Mouse (Mus musculus): ENCODE data around the gene Fto. TPM values are rescaled to one million over a fixed set of nuclear protein-coding genes. Genes with fewer than 3 reads are reported as not detected.
A peak's percentile ranks its signal among the peaks of the same experiment; 100 is the strongest.

Fto gene
- polyA plus RNA-seq, 1 experiment, result 151 TPM

DNA sequence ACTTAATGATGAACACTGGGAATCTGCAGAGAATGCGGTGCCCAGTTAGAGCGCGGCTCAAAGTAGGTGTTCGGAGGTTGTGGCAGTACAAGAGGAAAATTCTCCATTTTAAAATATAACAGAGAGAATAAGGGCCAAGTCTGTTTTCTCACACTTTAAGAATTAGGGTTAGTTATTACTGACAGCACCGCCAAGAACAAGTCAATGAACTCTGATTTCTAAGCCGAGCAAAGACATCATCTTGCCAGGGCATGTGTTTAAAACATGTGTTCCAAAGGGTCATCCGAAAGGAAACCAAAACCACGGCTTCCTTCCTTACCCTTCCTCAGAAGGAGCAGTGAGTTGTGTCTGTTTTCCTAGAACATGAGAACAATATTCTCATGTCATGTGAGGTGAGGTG, 226.3 kb downstream of the Fto start:
- TF ChIP-seq POLR2A (IDR thresholded peaks at IDR 0.05; ENCODE audit: borderline replicate concordance, insufficient read depth, low read length), result no peak
- no peak for TF ChIP-seq CTCF (IDR thresholded peaks at IDR 0.05; ENCODE audit: borderline replicate concordance, insufficient read depth, low read depth, low read length)
- H3K27ac ChIP-seq (ENCODE audit: insufficient read depth, low read length), result no peak overlapping the region
- no peaks in the 10 kb centered on the region for H3K4me1 ChIP-seq (ENCODE audit: control insufficient read depth, insufficient read depth, low read length)
- 96% methylated on average over 8 of the region's 8 CpGs for WGBS
- H3K27me3 ChIP-seq (ENCODE audit: control insufficient read depth, insufficient read depth, low read length), result no peaks in the 10 kb centered on the region
- H3K4me3 ChIP-seq (replicated peaks; ENCODE audit: insufficient read depth, low read depth, low read length), result no peak overlapping the region
- no peak for DNase-seq

DNA sequence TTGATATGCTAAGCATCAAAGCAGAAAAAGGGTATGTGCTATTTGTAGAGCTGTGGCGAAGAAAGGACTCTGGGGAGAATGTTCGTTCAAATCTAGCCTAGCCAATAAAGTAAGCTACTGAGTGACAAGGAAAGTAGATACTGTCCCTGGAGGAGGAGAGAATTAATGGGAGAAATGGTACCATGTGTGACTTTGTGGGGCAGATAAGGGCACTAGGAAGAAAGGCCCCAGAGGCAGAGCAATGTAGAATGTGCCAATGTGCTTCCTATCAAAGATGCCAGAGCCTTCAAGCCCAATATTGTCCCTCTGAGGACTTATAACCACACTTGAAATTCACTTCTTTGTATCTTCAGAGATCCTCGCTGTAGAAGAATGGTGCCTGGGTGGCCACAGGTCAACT, 227.9 kb downstream of the Fto start:
- WGBS, result 95% methylated on average over 3 of the region's 3 CpGs
- Histone ChIP-seq H3K4me1 (ENCODE audit: control insufficient read depth, insufficient read depth, low read length) (peaks cover 4% of the 10 kb centered on the region; the same call in 1 of the 2 replicates), H3K27me3 (ENCODE audit: control insufficient read depth, insufficient read depth, low read length) (no peaks in the 10 kb centered on the region), H3K27ac (ENCODE audit: insufficient read depth, low read length) (no peak overlapping the region), H3K4me3 (replicated peaks; ENCODE audit: insufficient read depth, low read depth, low read length) (no peak overlapping the region)
- TF ChIP-seq CTCF (IDR thresholded peaks at IDR 0.05; ENCODE audit: borderline replicate concordance, insufficient read depth, low read depth, low read length) (no peak), POLR2A (IDR thresholded peaks at IDR 0.05; ENCODE audit: borderline replicate concordance, insufficient read depth, low read length) (no peak)
- no peak for DNase-seq

GRCm38 (mm10) chr8:91545561-91545960, 232.2 kb downstream of the Fto start:
- DNase-seq, result no peak
- no peak overlapping the region for H3K27ac ChIP-seq (ENCODE audit: insufficient read depth, low read length)
- no peak overlapping the region for H3K4me3 ChIP-seq (replicated peaks; ENCODE audit: insufficient read depth, low read depth, low read length)
- WGBS, result 82% methylated on average over 3 of the region's 3 CpGs
- no peak for TF ChIP-seq POLR2A (IDR thresholded peaks at IDR 0.05; ENCODE audit: borderline replicate concordance, insufficient read depth, low read length)
- no peak for TF ChIP-seq CTCF (IDR thresholded peaks at IDR 0.05; ENCODE audit: borderline replicate concordance, insufficient read depth, low read depth, low read length)
- H3K4me1 ChIP-seq (ENCODE audit: control insufficient read depth, insufficient read depth, low read length), result peaks cover 4% of the 10 kb centered on the region
- H3K27me3 ChIP-seq (ENCODE audit: control insufficient read depth, insufficient read depth, low read length), result no peaks in the 10 kb centered on the region

DNA sequence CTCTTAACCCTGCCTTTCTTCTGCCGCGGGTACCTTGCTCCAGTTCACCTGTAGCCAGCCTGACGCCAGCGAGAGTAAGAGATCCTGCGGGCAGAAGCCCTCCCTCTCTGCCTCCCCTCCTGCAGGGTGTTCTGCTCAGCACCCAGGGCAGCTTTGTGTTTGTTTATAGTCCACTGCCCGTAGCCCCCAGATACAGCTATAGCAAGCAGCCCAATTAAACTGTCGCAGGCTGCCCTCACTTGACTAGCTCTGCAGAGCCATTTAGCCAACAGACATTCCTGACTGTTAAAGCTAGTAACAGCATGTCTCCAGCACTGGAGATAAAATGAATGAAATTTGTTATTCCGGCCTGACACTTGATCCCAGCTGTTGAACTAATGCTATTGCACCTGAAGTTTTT, 233.3 kb downstream of the Fto start:
- no peak for TF ChIP-seq POLR2A (IDR thresholded peaks at IDR 0.05; ENCODE audit: borderline replicate concordance, insufficient read depth, low read length)
- no peak for TF ChIP-seq CTCF (IDR thresholded peaks at IDR 0.05; ENCODE audit: borderline replicate concordance, insufficient read depth, low read depth, low read length)
- Histone ChIP-seq H3K27me3 (ENCODE audit: control insufficient read depth, insufficient read depth, low read length) (no peaks in the 10 kb centered on the region), H3K4me3 (replicated peaks; ENCODE audit: insufficient read depth, low read depth, low read length) (no peak overlapping the region), H3K4me1 (ENCODE audit: control insufficient read depth, insufficient read depth, low read length) (peaks cover 14% of the 10 kb centered on the region), H3K27ac (ENCODE audit: insufficient read depth, low read length) (no peak overlapping the region)
- whole genome bisulfite sequencing, result 90% methylated on average over 8 of the region's 8 CpGs
- DNase-seq, result no peak

GRCm38 (mm10) chr8:91550131-91550530, 236.8 kb downstream of the Fto start:
- H3K4me3 ChIP-seq (replicated peaks; ENCODE audit: insufficient read depth, low read depth, low read length), result no peak overlapping the region
- WGBS, result 94% methylated on average over 1 of the region's 1 CpGs
- no peak overlapping the region for H3K27ac ChIP-seq (ENCODE audit: insufficient read depth, low read length)
- no peak for DNase-seq
- H3K27me3 ChIP-seq (ENCODE audit: control insufficient read depth, insufficient read depth, low read length), result no peaks in the 10 kb centered on the region
- peaks cover 41% of the 10 kb centered on the region for H3K4me1 ChIP-seq (ENCODE audit: control insufficient read depth, insufficient read depth, low read length)
- no peak for TF ChIP-seq CTCF (IDR thresholded peaks at IDR 0.05; ENCODE audit: borderline replicate concordance, insufficient read depth, low read depth, low read length)

- DNase-seq, result peak; percentile 56 to 59
- Histone ChIP-seq H3K27ac (ENCODE audit: insufficient read depth, low read length) (peak overlapping the region; percentile 44; the same call in 1 of the 2 replicates), H3K4me1 (ENCODE audit: control insufficient read depth, insufficient read depth, low read length) (peaks cover 40% of the 10 kb centered on the region), H3K4me3 (replicated peaks; ENCODE audit: insufficient read depth, low read depth, low read length) (no peak overlapping the region), H3K27me3 (ENCODE audit: control insufficient read depth, insufficient read depth, low read length) (no peaks in the 10 kb centered on the region)
- TF ChIP-seq CTCF (IDR thresholded peaks at IDR 0.05; ENCODE audit: borderline replicate concordance, insufficient read depth, low read depth, low read length) (no peak), POLR2A (IDR thresholded peaks at IDR 0.05; ENCODE audit: borderline replicate concordance, insufficient read depth, low read length) (no peak)
- 29% methylated on average over 9 of the region's 9 CpGs for WGBS
These were observed 237.9 kb downstream of the Fto start for GRCm38 (mm10) chr8:91551166-91551765.

GRCm38 (mm10) chr8:91551775-91552538, 238.6 kb downstream of the Fto start:
- WGBS, result 18% methylated on average over 10 of the region's 10 CpGs
- no peaks in the 10 kb centered on the region for H3K27me3 ChIP-seq (ENCODE audit: control insufficient read depth, insufficient read depth, low read length)
- no peak overlapping the region for H3K4me3 ChIP-seq (replicated peaks; ENCODE audit: insufficient read depth, low read depth, low read length)
- TF ChIP-seq POLR2A (IDR thresholded peaks at IDR 0.05; ENCODE audit: borderline replicate concordance, insufficient read depth, low read length) (no peak), CTCF (IDR thresholded peaks at IDR 0.05; ENCODE audit: borderline replicate concordance, insufficient read depth, low read depth, low read length) (no peak)
- H3K27ac ChIP-seq (ENCODE audit: insufficient read depth, low read length), result peak overlapping the region; percentile 44; the same call in 1 of the 2 replicates
- H3K4me1 ChIP-seq (ENCODE audit: control insufficient read depth, insufficient read depth, low read length), result peaks cover 41% of the 10 kb centered on the region
- DNase-seq, result peak; percentile 83 to 91

- Histone ChIP-seq H3K27me3 (ENCODE audit: control insufficient read depth, insufficient read depth, low read length) (no peaks in the 10 kb centered on the region), H3K4me3 (replicated peaks; ENCODE audit: insufficient read depth, low read depth, low read length) (no peak overlapping the region), H3K27ac (ENCODE audit: insufficient read depth, low read length) (no peak overlapping the region), H3K4me1 (ENCODE audit: control insufficient read depth, insufficient read depth, low read length) (peaks cover 47% of the 10 kb centered on the region)
- no peak for DNase-seq
- WGBS, result 48% methylated on average over 11 of the region's 11 CpGs
- TF ChIP-seq CTCF (IDR thresholded peaks at IDR 0.05; ENCODE audit: borderline replicate concordance, insufficient read depth, low read depth, low read length) (no peak), POLR2A (IDR thresholded peaks at IDR 0.05; ENCODE audit: borderline replicate concordance, insufficient read depth, low read length) (no peak)
These were observed 239.3 kb downstream of the Fto start for GRCm38 (mm10) chr8:91552635-91553034.
